Mouse (Mus musculus) forebrain, postnatal 0 days (tissue): ENCODE results near the gene 9230112D13Rik. TPM values are rescaled to one million over a fixed set of nuclear protein-coding genes. Genes with fewer than 3 reads are reported as not detected.
A peak's percentile ranks its signal among the peaks of the same experiment; 100 is the strongest.

Experiments
- ATAC-seq: fragments of 200-750 bp; cut with Nextera tagmentation; 2 replicates; pipeline ENCODE4 v1.8.0; 2017; ENCODE audit warnings: mild to moderate bottlenecking, moderate library complexity
- DNase-seq: peaks from one replicate; pipeline ENCODE4 v3.0.0-alpha.2; 2015
- H3K27ac ChIP-seq: fragments of 300-500 bp; sonication (generic); 2 replicates; pipeline ENCODE4 v1.5.1; 2014; ENCODE audit warnings: low read depth, mild to moderate bottlenecking, antibody characterized with exemption, low read length, moderate library complexity, mixed read lengths
- H3K27me3 ChIP-seq: fragments of 300-500 bp; sonication (generic); 2 replicates; pipeline ENCODE4 v1.6.1; 2014; ENCODE audit warnings: mild to moderate bottlenecking, low read length, mixed read lengths; ENCODE audit not compliant: insufficient read depth
- H3K36me3 ChIP-seq: fragments of 300-500 bp; sonication (generic); 2 replicates; pipeline ENCODE4 v1.6.1; 2014; ENCODE audit warnings: mild to moderate bottlenecking, moderate library complexity; ENCODE audit not compliant: insufficient read depth
- H3K4me1 ChIP-seq: fragments of 300-500 bp; sonication (generic); 2 replicates; pipeline ENCODE4 v1.6.1; 2014; ENCODE audit warnings: antibody characterized with exemption; ENCODE audit not compliant: insufficient read depth
- H3K4me2 ChIP-seq: fragments of 300-500 bp; sonication (generic); 2 replicates; pipeline ENCODE4 v1.6.1; 2014; ENCODE audit warnings: low read depth, mild to moderate bottlenecking, moderate library complexity
- H3K4me3 ChIP-seq: fragments of 300-500 bp; sonication (generic); 2 replicates; pipeline ENCODE4 v1.5.1; 2014; ENCODE audit warnings: low read depth, low read length, mixed read lengths
- H3K9ac ChIP-seq: fragments of 300-500 bp; sonication (generic); 2 replicates; pipeline ENCODE4 v1.6.1; 2014; ENCODE audit warnings: mild to moderate bottlenecking
- H3K9me3 ChIP-seq: fragments of 300-500 bp; sonication (generic); 2 replicates; pipeline ENCODE4 v1.6.1; 2016; ENCODE audit warnings: low read length
- CTCF ChIP-seq: sonication (generic); IDR thresholded peaks from 2 replicates; pipeline ENCODE4 v1.5.1; 2016; ENCODE audit warnings: antibody characterized with exemption, control low read depth, low read depth
- WGBS: fragments of 180-500 bp; shearing (Covaris S2); extraction: QIAGEN DNeasy Blood & Tissue Kit; methylation state at CpG from one replicate; pipeline ENCODE4 v1.1.7; 2014; 5-methylcytosine and 5-hydroxymethylcytosine counted together
- polyA plus RNA-seq: library from polyadenylated mRNA; unstranded; fragments of >200 nt; fragmentation: Nextera tagmentation; extraction: Ambion mirVana; gene quantifications from 2 replicates; pipeline ENCODE4 v1.2.1, GENCODE M21; 2015
- total RNA-seq: library from RNA; depleted of rRNA; stranded (reverse); fragments of >200 nt; gene quantifications from 2 replicates; pipeline ENCODE4 v1.2.3, GENCODE M21; 2014

The 9230112D13Rik gene
- total and polyA plus RNA-seq, 2 experiments from 2014 or later, result not detected

DNA sequence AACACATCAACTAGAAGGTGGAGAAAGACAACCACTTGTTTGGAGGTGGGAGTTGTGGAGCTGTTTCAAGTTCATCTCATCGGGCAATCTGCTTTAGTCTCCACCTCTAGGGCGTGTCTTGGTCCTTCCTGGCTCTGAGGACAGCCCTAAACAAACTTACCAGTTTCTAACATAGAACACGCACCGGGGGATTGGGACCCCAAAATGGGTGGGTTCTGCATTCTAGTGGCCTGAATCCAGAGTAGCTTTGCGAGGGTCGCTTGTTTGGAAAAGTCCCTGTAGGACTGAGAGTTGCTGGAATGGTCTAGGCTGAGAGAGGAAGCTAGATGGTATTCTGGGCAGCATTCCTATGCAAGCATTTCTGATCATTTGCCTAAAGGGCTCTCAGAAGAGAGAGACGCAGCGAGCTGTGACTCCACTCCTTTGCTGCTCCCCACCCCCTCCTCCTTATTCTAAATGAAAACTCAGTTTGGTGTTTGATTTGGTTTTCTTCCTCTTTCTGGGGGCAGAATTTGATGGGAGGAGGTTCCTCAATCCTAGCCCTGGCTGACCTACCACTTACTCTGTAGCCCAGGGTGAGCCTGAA, 4.5 kb downstream of the 9230112D13Rik start:
- no peak overlapping the region for H3K9ac ChIP-seq
- no peak for ATAC-seq
- no peaks in the 10 kb centered on the region for H3K27me3 ChIP-seq
- no peak overlapping the region for H3K4me3 ChIP-seq
- WGBS, result 91% methylated on average over 8 of the region's 8 CpGs
- H3K4me1 ChIP-seq, result no peaks in the 10 kb centered on the region
- no peak for TF ChIP-seq CTCF
- H3K9me3 ChIP-seq, result no peaks in the 10 kb centered on the region
- H3K4me2 ChIP-seq, result no peak overlapping the region
- H3K27ac ChIP-seq, result no peak overlapping the region
- no peak for DNase-seq
- H3K36me3 ChIP-seq, result no peaks in the 10 kb centered on the region

DNA sequence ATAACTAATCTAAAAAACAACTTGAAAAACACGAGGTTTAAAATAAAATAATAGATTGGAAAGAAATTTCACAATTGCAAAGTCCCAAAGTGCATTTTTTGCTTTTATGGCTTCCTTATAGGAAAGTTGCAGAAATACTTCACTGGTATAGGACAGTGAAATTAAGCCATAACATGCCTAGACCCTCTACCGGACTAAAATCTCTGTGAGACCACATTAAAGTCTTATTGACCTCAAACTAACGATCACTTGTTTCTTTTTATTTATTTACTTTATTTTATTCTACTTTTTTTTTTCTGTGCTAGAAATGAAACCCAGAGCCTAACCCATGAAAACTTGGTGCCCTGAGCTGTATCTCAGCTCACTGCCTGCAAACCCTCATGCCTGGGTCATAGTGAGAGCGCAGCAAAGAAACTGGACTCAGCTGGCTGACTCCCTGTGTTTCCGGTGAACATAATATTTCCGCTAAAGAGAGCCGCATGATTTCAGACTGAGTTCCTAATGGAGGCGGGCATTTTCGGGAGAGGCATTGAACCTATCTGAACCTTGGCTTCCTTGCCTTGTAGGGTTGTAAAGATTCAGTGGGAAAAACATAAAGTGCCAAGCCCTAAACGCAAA, 5.5 kb downstream of the 9230112D13Rik start:
- no peak overlapping the region for H3K27ac ChIP-seq
- WGBS, result 90% methylated on average over 10 of the region's 10 CpGs
- H3K4me1 ChIP-seq, result no peaks in the 10 kb centered on the region
- ATAC-seq (no peak), DNase-seq (no peak)
- TF ChIP-seq CTCF, result no peak
- no peak overlapping the region for H3K4me2 ChIP-seq
- no peak overlapping the region for H3K9ac ChIP-seq
- no peaks in the 10 kb centered on the region for H3K36me3 ChIP-seq
- no peaks in the 10 kb centered on the region for H3K27me3 ChIP-seq
- H3K4me3 ChIP-seq, result no peak overlapping the region
- H3K9me3 ChIP-seq, result no peaks in the 10 kb centered on the region

DNA sequence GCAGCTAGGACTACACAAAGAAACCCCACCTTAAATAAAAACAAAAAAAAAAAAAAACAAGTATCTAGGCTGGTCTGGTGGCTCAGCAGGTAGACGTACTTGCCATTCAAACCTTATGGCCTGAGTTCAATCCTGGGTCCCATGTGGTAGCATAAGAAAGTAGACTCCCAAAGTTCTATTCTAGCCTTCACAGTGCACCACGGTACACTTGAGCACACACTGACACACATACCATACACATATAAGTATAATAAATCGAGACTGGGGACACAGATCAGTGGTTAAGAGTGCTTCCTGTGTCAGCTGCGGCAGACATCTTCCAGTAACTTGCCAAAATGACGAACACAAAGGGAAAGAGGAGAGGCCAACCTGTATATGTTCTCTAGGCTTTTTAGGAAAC, 6.7 kb downstream of the 9230112D13Rik start:
- Histone ChIP-seq H3K27ac (no peak overlapping the region), H3K4me3 (no peak overlapping the region), H3K9ac (no peak overlapping the region), H3K36me3 (no peaks in the 10 kb centered on the region), H3K4me1 (no peaks in the 10 kb centered on the region), H3K27me3 (no peaks in the 10 kb centered on the region), H3K4me2 (no peak overlapping the region), H3K9me3 (no peaks in the 10 kb centered on the region)
- DNase-seq (no peak), ATAC-seq (no peak)
- no peak for TF ChIP-seq CTCF
- WGBS, result 84% methylated on average over 5 of the region's 5 CpGs

DNA sequence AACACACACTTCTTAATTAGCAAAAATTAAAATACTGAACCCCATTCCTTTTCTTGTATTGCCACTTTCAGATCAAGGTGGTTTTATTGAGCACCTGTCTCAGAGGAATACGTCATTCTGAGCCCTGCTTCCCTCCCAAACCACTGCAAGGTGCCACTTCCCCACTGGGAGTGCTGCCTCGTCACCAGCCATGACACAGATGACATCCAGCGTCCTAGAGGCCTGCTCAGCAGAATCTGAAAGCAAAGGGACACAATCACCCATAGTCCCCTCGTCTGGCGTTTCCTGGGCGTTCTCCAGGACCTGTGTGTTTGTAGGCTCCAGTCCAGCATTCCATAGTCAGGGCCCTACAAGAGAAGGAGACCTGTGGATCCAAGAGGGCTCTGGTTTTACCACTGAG, 8.5 kb downstream of the 9230112D13Rik start:
- H3K9me3 ChIP-seq, result no peaks in the 10 kb centered on the region
- H3K4me2 ChIP-seq, result no peak overlapping the region
- H3K27ac ChIP-seq, result no peak overlapping the region
- H3K9ac ChIP-seq, result no peak overlapping the region
- 29% methylated on average over 6 of the region's 6 CpGs for WGBS
- no peaks in the 10 kb centered on the region for H3K36me3 ChIP-seq
- H3K27me3 ChIP-seq, result no peaks in the 10 kb centered on the region
- no peak overlapping the region for H3K4me3 ChIP-seq
- 0 out of 2 replicates have a peak, but pooled peaks cover under 1% of the 10 kb centered on the region for H3K4me1 ChIP-seq
- TF ChIP-seq CTCF, result no peak
- 0 out of 2 replicates have a peak, but pooled peaks have one; percentile 34 for ATAC-seq
- no peak for DNase-seq

DNA sequence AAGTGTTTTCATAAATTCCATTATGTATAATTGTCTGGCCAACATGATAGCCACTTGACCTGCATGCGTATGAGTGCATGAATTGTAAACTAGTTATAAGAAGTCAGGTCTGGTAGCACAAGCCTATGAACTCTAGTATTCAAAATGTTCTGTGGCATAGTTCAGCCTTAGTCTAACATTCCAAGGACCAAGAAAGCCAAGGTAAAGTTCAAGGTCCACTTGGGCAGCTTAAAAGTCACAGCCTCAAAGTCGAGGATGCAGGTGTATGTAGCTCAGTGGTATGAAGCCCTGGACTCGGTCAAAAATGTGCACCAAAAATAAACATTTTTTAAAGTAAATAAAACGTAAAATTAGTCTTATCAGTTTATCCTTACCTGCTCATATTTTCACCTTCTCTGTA, 10.0 kb downstream of the 9230112D13Rik start:
- TF ChIP-seq CTCF, result no peak
- no peaks in the 10 kb centered on the region for H3K9me3 ChIP-seq

DNA sequence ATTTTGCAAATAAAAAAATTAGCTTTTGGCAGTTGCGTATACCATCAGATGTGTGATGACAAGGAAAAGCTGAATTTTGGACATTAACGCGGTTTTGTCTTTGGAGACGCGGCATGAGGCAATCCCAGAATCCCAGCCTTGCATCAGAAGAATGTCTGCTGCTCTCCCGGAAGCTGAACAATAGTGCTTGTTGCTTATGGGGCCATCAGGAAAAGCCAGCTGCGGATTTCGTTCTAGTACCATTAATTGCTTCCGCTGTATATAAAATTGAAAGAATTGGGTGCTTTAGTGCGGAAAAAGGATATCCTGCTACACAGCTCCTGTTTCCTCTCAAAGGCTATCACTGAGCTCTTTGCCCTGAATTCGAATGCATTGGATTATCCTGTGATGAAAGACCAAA, 10.7 kb downstream of the 9230112D13Rik start:
- 48% methylated on average over 11 of the region's 11 CpGs for WGBS
- peaks cover 11% of the 10 kb centered on the region for H3K4me1 ChIP-seq
- ATAC-seq, result no peak
- H3K4me2 ChIP-seq, result no peak overlapping the region
- no peak overlapping the region for H3K4me3 ChIP-seq
- no peaks in the 10 kb centered on the region for H3K9me3 ChIP-seq
- H3K9ac ChIP-seq, result no peak overlapping the region
- H3K27ac ChIP-seq, result no peak overlapping the region
- TF ChIP-seq CTCF, result no peak
- H3K27me3 ChIP-seq, result no peaks in the 10 kb centered on the region
- H3K36me3 ChIP-seq, result no peaks in the 10 kb centered on the region
- peak; percentile 18 for DNase-seq

More for the DNA sequence above, 10.0 kb downstream of the 9230112D13Rik start:
- Histone ChIP-seq H3K4me2 (no peak overlapping the region), H3K4me1 (peaks cover 11% of the 10 kb centered on the region), H3K27ac (no peak overlapping the region), H3K4me3 (no peak overlapping the region), H3K9ac (no peak overlapping the region), H3K27me3 (no peaks in the 10 kb centered on the region), H3K36me3 (no peaks in the 10 kb centered on the region)
- ATAC-seq (no peak), DNase-seq (no peak)
- WGBS, result 92% methylated on average over 4 of the region's 4 CpGs

DNA sequence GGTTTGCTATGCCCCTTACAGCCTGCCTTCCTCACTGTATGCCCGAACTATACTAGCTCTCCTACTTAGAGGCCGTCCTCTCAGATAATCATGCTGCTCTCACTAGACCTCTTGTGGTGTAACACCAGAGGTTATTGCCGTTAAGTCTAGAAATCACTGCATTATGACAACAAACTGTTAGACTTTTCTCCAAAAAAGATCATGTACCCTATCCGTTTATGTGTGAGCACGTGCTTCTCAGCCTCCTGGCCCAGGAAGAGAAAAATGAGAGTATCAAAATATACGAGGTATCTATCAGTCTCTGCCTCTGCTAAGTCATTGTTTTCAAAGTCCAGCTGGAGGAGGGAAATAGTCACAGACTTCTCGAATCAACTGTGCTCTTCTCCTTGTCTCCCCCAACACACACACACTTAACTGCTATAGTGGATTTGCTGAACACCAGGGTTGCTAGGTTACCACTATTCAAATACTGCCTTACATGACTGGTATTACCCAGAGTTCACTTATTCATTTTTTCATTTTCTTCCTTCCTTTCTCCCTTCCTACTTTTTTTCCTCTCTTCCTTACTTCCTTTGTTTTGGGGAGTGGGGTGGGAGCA, 13.7 kb downstream of the 9230112D13Rik start:
- Histone ChIP-seq H3K9ac (no peak overlapping the region; the same call in 1 of the 2 replicates), H3K27me3 (no peaks in the 10 kb centered on the region), H3K4me1 (peaks cover 15% of the 10 kb centered on the region), H3K27ac (0 out of 2 replicates have a peak overlapping the region, but pooled peaks have one; percentile 1), H3K4me3 (no peak overlapping the region), H3K9me3 (no peaks in the 10 kb centered on the region), H3K36me3 (no peaks in the 10 kb centered on the region), H3K4me2 (no peak overlapping the region)
- 31% methylated on average over 7 of the region's 7 CpGs for WGBS
- peak; percentile 36 for DNase-seq
- TF ChIP-seq CTCF, result no peak
- ATAC-seq, result peak; percentile 86
